Mouse (Mus musculus): ENCODE results near the gene 9530053A07Rik.

GRCm38 (mm10) chr7:28185884-28186283 lies 56.6 kb downstream of the 9530053A07Rik start:
- TF ChIP-seq POLR2A (IDR thresholded peaks at IDR 0.05; ENCODE audit: low read depth, low read length), result no peak
- TF ChIP-seq CTCF (conservative IDR thresholded peaks at IDR 0.05; ENCODE audit: insufficient read depth, insufficient read length, low read depth, low read length), result no peak
